Mouse (Mus musculus) CH12.LX (cell line): ENCODE measurements around the gene Smyd3. TPM values are rescaled to one million over a fixed set of nuclear protein-coding genes. Genes with fewer than 3 reads are reported as not detected.

Source experiments
- DNase-seq: peaks from one replicate; pipeline ENCODE4 v3.0.0-alpha.2; 2013; ENCODE audit errors: extremely low read depth
- H3K27ac ChIP-seq: 2 replicates; pipeline ENCODE4 v1.5.1; 2012; ENCODE audit warnings: low read depth, mild to moderate bottlenecking, control low read depth, moderate library complexity; ENCODE audit not compliant: insufficient read depth
- H3K27me3 ChIP-seq: replicated peaks from 2 replicates; pipeline ENCODE3; 2012; ENCODE audit warnings: inconsistent platforms
- H3K36me3 ChIP-seq, 2 experiments: replicated peaks in 1 of 2; 2 replicates each; pipeline versions ENCODE3 to v1.6.1; 2012; ENCODE audit warnings: inconsistent platforms in 1 of 2, low read length in 1 of 2, mild to moderate bottlenecking in 1 of 2, mixed read lengths in 1 of 2, moderate library complexity in 1 of 2; ENCODE audit not compliant: control insufficient read depth in 1 of 2, insufficient read depth in 1 of 2
- H3K4me1 ChIP-seq, 2 experiments: 2 replicates each; pipeline ENCODE4 v1.6.1; 2012; ENCODE audit warnings: inconsistent platforms in 1 of 2, moderate library complexity in 1 of 2; ENCODE audit not compliant: insufficient read depth in 2 of 2, control insufficient read depth in 1 of 2
- H3K4me2 ChIP-seq: 2 replicates; pipeline ENCODE4 v1.6.1; 2012; ENCODE audit warnings: low read depth, mild to moderate bottlenecking, control low read depth; ENCODE audit not compliant: poor library complexity, insufficient read depth, severe bottlenecking
- H3K4me3 ChIP-seq, 3 experiments: fragments of 150-350 bp in 1 of 3; sonication (generic) in 1 of 3; replicated peaks in 1 of 3; 2 replicates each; pipeline versions ENCODE3 to v1.5.1; 2011 to 2012; ENCODE audit warnings: low read depth in 2 of 3, low read length in 2 of 3, mild to moderate bottlenecking in 2 of 3, moderate library complexity in 2 of 3, control low read depth in 1 of 3, improper control_type of control experiment in 1 of 3, inconsistent platforms in 1 of 3, mixed read lengths in 1 of 3; ENCODE audit not compliant: poor library complexity in 1 of 3
- H3K79me2 ChIP-seq: replicated peaks from 2 replicates; pipeline ENCODE4 v1.6.1; 2012; ENCODE audit warnings: mild to moderate bottlenecking, moderate library complexity; ENCODE audit not compliant: control insufficient read depth, poor library complexity, insufficient read depth, severe bottlenecking; ENCODE audit errors: extremely low read depth
- H3K9ac ChIP-seq: 2 replicates; pipeline ENCODE4 v1.6.1; 2012; ENCODE audit warnings: low read depth, mild to moderate bottlenecking, control low read depth, moderate library complexity; ENCODE audit not compliant: insufficient read depth
- H3K9me3 ChIP-seq: replicated peaks from 2 replicates; pipeline ENCODE3; 2012; ENCODE audit warnings: low read length, inconsistent platforms, mixed read lengths
- EP300 ChIP-seq: IDR thresholded peaks from 2 replicates; pipeline ENCODE4 v1.6.1; 2011; ENCODE audit warnings: low read length, improper control_type of control experiment
- ETS1 ChIP-seq: conservative IDR thresholded peaks from 2 replicates; pipeline ENCODE4 v1.6.1; 2012; ENCODE audit warnings: low read depth, mild to moderate bottlenecking, inconsistent platforms, low read length, improper control_type of control experiment, moderate library complexity
- IRF4 ChIP-seq: IDR thresholded peaks from 2 replicates; pipeline ENCODE4 v1.6.1; 2014; ENCODE audit warnings: low read depth, mild to moderate bottlenecking, inconsistent platforms, low read length, improper control_type of control experiment
- JUND ChIP-seq: conservative IDR thresholded peaks from 2 replicates; pipeline ENCODE4 v1.6.1; 2011; ENCODE audit warnings: low read depth, low read length, improper control_type of control experiment
- MAFK ChIP-seq: IDR thresholded peaks from 2 replicates; pipeline ENCODE4 v1.6.1; 2011; ENCODE audit warnings: low read length, improper control_type of control experiment; ENCODE audit not compliant: insufficient replicate concordance
- MAZ ChIP-seq: IDR thresholded peaks from 2 replicates; pipeline ENCODE4 v1.6.1; 2012; ENCODE audit warnings: low read depth, mild to moderate bottlenecking, inconsistent platforms, low read length, improper control_type of control experiment, moderate library complexity
- MEF2A ChIP-seq: IDR thresholded peaks from 2 replicates; pipeline ENCODE4 v1.6.1; 2014; ENCODE audit warnings: low read depth, mild to moderate bottlenecking, inconsistent platforms, low read length, improper control_type of control experiment, borderline replicate concordance
- NRF1 ChIP-seq: IDR thresholded peaks from 2 replicates; pipeline ENCODE4 v1.6.1; 2014; ENCODE audit warnings: low read depth, mild to moderate bottlenecking, inconsistent platforms, low read length, improper control_type of control experiment, moderate library complexity
- PAX5 ChIP-seq: IDR thresholded peaks from 2 replicates; pipeline ENCODE4 v1.6.1; 2012; ENCODE audit warnings: low read length, inconsistent platforms, mixed read lengths
- RCOR1 ChIP-seq: conservative IDR thresholded peaks from 2 replicates; pipeline ENCODE4 v1.6.1; 2012; ENCODE audit warnings: low read depth, mild to moderate bottlenecking, inconsistent platforms, low read length, improper control_type of control experiment
- SMC3 ChIP-seq: IDR thresholded peaks from 2 replicates; pipeline ENCODE4 v1.6.1; 2011; ENCODE audit warnings: low read depth, low read length, improper control_type of control experiment
- TBP ChIP-seq: conservative IDR thresholded peaks from 2 replicates; pipeline ENCODE4 v1.6.1; 2011; ENCODE audit warnings: low read depth, low read length, improper control_type of control experiment
- USF1 ChIP-seq: IDR thresholded peaks from 2 replicates; pipeline ENCODE4 v1.6.1; 2014; ENCODE audit warnings: low read depth, mild to moderate bottlenecking, inconsistent platforms, low read length, improper control_type of control experiment
- ZC3H11A ChIP-seq: IDR thresholded peaks from 2 replicates; pipeline ENCODE4 v1.6.1; 2012; ENCODE audit warnings: low read depth, mild to moderate bottlenecking, inconsistent platforms, low read length, improper control_type of control experiment
- ZMIZ1 ChIP-seq: IDR thresholded peaks from 2 replicates; pipeline ENCODE4 v1.6.1; 2012; ENCODE audit warnings: low read depth, mild to moderate bottlenecking, inconsistent platforms, low read length, improper control_type of control experiment
- ZNF384 ChIP-seq: IDR thresholded peaks from 2 replicates; pipeline ENCODE4 v1.6.1; 2012; ENCODE audit warnings: low read depth, low read length, improper control_type of control experiment, inconsistent platforms
- dilution Hi-C: fragments of 300-500 bp; cut with MboI; formaldehyde crosslinking; loops from 2 replicates; pipeline ENCODE4 v1.14.3; 2020; ENCODE audit warnings: low sequenced_read_pairs; ENCODE audit not compliant: extremely low pct_unique_long_range_greater_than_20kb, extremely low pct_ligation_motif_present
- in situ Hi-C: fragments of 300-500 bp; cut with MboI; formaldehyde crosslinking; loops from 3 replicates; pipeline ENCODE4 v1.14.3; 2019; ENCODE audit warnings: low sequenced_read_pairs, low pct_ligation_motif_present, low pct_unique_long_range_greater_than_20kb, mixed read lengths
- polyA plus RNA-seq: library from polyadenylated mRNA; unstranded; fragments of >175 nt; gene quantifications from 2 replicates; pipeline ENCODE4 v1.2.1, GENCODE M21; 2012; ENCODE audit warnings: low read depth; ENCODE audit not compliant: insufficient read length
- total RNA-seq, 2 experiments: library from RNA; depleted of rRNA; stranded (reverse); fragments of 300-350 nt in 1 of 2; fragments of >200 nt in 1 of 2; gene quantifications; 2 replicates each; pipeline ENCODE4 v1.2.3; 2012 to 2014

Smyd3 gene
- total and polyA plus RNA-seq, 3 experiments, result 11.4 to 12.5 (median 11.8) TPM

- in situ Hi-C loops, result no loop called here
- no peak overlapping the region for H3K27ac ChIP-seq
- TF ChIP-seq JUND (no peak), MAFK (peak; percentile 64; the same call in 1 of the 2 replicates)
- peaks cover 3 to 15% of the 10 kb centered on the region in 2 experiments; a peak in 2 of 4 replicates for H3K4me1 ChIP-seq
- no peak overlapping the region for H3K4me2 ChIP-seq
- peaks cover 51 to 92% of the 10 kb centered on the region in 2 experiments for H3K36me3 ChIP-seq
- no peaks in the 10 kb centered on the region for H3K9me3 ChIP-seq
- no peak overlapping the region for H3K9ac ChIP-seq
- dilution Hi-C loops, result no loop called here
- no peak for DNase-seq
- peaks cover 18% of the 10 kb centered on the region for H3K79me2 ChIP-seq
- no peaks in the 10 kb centered on the region for H3K27me3 ChIP-seq
- H3K4me3 ChIP-seq, result no peak overlapping the region
These were observed 21.2 kb upstream of the Smyd3 start for GRCm38 (mm10) chr1:179539054-179539453.

GRCm38 (mm10) chr1:179519901-179520300 lies 2.1 kb upstream of the Smyd3 start:
- DNase-seq, result no peak
- no peak overlapping the region for H3K4me2 ChIP-seq
- TF ChIP-seq ZC3H11A (no peak), SMC3 (no peak), RCOR1 (no peak), EP300 (no peak), USF1 (no peak), NRF1 (no peak), ETS1 (no peak), MAZ (no peak), PAX5 (no peak), ZNF384 (no peak), MEF2A (no peak), IRF4 (no peak), ZMIZ1 (no peak), TBP (no peak)
- TF ChIP-seq, all 38 proteins: peak for 0
- H3K4me1 ChIP-seq, result peaks cover 4 to 14% of the 10 kb centered on the region in 2 experiments
- no peak overlapping the region for H3K4me3 ChIP-seq
- no peaks in the 10 kb centered on the region for H3K36me3 ChIP-seq
- H3K9me3 ChIP-seq, result no peaks in the 10 kb centered on the region
- H3K27me3 ChIP-seq, result no peaks in the 10 kb centered on the region
- H3K27ac ChIP-seq, result no peak overlapping the region
- dilution Hi-C loops (no loop called here), in situ Hi-C loops (no loop called here)
- peaks cover 5% of the 10 kb centered on the region; the same call in 1 of the 2 replicates for H3K79me2 ChIP-seq
- H3K9ac ChIP-seq, result no peak overlapping the region
